In the genomic region with DNA sequence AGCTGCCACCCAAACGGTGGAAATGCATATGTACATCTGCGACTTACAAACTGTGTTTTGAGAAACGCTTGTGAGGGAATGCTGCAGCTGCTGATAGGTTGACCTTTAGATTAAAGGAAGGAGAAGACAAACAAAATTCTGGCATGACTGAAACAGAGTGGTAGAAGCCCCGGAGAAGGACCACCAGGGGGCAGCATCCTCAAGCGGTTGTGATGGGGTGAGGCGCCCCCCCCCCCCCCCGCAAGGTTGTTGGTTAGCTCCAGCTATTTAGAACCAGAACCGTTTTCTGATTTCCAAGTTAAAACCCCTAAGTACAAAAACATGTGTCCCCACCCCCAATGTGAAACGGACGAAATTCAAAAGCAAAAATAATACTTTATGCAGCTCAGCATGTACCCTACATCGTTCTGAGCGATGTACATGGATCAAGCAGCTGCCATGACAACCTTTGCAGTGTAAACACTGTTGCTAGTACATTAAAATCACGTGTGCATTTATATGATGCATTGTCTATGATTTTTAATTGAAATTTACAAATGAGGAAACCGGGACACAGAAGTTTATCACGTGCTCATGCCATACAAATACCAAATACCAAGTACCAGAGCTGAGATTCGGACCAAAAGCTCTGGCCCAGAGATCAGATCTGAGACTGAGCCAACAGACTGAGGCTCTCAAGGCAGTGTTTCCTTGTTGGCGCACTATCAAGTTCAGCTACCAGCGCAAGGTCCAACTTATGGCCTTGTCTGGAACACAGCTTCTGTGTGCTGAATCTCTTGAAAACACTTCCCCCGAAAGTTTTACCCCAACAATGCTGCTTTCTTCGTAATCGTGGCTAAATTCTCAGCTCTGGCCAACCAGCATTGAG, we compare ENCODE assay signal across 9 mouse cellular contexts.
DNase-seq lines count a peak whose midpoint lies in the region; ATAC-seq and TF ChIP-seq lines count a peak whose summit lies in the region.
"Had no signal": no experiment of that assay in that cellular context is flagged by ENCODE, and none has a peak within 500 bp of the region (broad histone marks: within the 10 kb centered on the region; RNA-seq: fewer than 3 reads in every experiment).

No protein-coding gene starts in this region.

- no peaks in the 10 kb centered on the region for H3K27me3 ChIP-seq in liver, adult 2 months (ENCODE audit: control insufficient read depth, insufficient read depth, low read length)

- H3K36me3 ChIP-seq in liver, adult 2 months (ENCODE audit: control insufficient read depth, insufficient read depth, low read length) = no peaks in the 10 kb centered on the region
- H3K36me3 ChIP-seq: midbrain, embryonic 12.5 days had no signal

- no peak overlapping the region for H3K27ac ChIP-seq in liver, adult 2 months (replicated peaks; ENCODE audit: insufficient read depth, low read depth, low read length)
- H3K27ac ChIP-seq: midbrain, embryonic 12.5 days had no signal

- H3K4me3 ChIP-seq in liver, adult 2 months (ENCODE audit: insufficient read depth, low read depth, low read length) = no peak overlapping the region
- H3K4me3 ChIP-seq: midbrain, embryonic 12.5 days had no signal

- DNase-seq in layer of hippocampus, adult 11-12 months (ENCODE audit: low spot score) = peak; percentile 60
- no peak for DNase-seq in layer of hippocampus, adult 9-11 months
- peak; percentile 60 to 72 for DNase-seq in cerebellum, postnatal 36 days
- peak; percentile 75 to 88 for DNase-seq in heart, postnatal 36 days
- peak; percentile 39 for DNase-seq in liver, adult 2 months (ENCODE audit: extremely low read depth, low read depth, low spot score)
- peak; percentile 6 for DNase-seq in retina, postnatal 7 days (ENCODE audit: low read depth, low spot score)
- peak; percentile 41 for DNase-seq in urinary bladder, adult 2 months (ENCODE audit: low spot score)

- no peaks in the 10 kb centered on the region for H3K79me2 ChIP-seq in liver, adult 2 months (ENCODE audit: control insufficient read depth, insufficient read depth, low read length)

- TF ChIP-seq POLR2A in liver, adult 2 months (IDR thresholded peaks at IDR 0.05; ENCODE audit: extremely low read depth, insufficient read depth, low read length) = no peak

- intact Hi-C loops in heart, postnatal 36 days (cut with DNase I) = loop anchor here (1.0 to 5.0 kb wide), 4 partner anchors 27 to 401 kb away; no protein-coding TSS in a partner anchor

- peak; percentile 53 for ATAC-seq in activated CD4-positive, CD25-positive, alpha-beta regulatory T cell, adult 4 months

- peak; percentile 57 for TF ChIP-seq CTCF in liver, adult 2 months (IDR thresholded peaks at IDR 0.05; ENCODE audit: low read depth, low read length)

- H3K4me1 ChIP-seq in liver, adult 2 months (ENCODE audit: control insufficient read depth, insufficient read depth, low read length) = peaks cover 4% of the 10 kb centered on the region
- H3K4me1 ChIP-seq: midbrain, embryonic 12.5 days had no signal

- H3K9ac ChIP-seq in liver, adult 2 months (ENCODE audit: low read depth, low read length) = no peak overlapping the region
- H3K9ac ChIP-seq: midbrain, embryonic 12.5 days had no signal

- WGBS in liver, adult 2 months = 38% methylated on average over 21 of the region's 21 CpGs
